19 mouse cellular contexts compared by ENCODE assay signal in the genomic region with DNA sequence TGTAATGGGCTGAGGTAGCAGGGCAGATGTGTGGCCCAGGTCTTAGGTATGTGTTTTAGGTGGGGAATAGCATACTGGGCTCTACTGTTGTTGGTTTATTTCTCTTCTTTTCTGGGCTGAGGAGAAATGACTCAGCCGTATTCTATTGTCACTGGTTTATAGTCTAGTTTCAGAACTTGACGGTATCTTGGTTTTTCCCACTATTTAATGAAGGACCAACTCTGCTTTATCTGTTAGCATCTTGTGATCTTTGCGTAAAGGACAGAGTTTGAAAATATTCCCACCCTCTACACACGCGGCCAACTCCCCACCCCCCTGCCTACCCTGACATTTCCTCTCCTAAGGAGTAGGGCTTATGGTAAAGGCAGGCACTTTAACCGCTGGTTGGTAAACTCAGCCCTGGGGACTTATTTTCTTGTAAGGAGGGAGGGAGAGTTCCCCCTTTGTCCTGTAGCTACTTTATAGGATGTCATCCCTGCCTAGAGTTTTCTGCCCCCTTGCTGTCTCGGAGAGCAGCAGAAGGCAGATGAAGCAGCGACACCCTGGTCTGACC. TPM values are rescaled to one million over a fixed set of nuclear protein-coding genes. Genes with fewer than 3 reads are reported as not detected.
"Had no signal": no experiment of that assay in that cellular context is flagged by ENCODE, and none has a peak within 500 bp of the region (broad histone marks: within the 10 kb centered on the region; RNA-seq: fewer than 3 reads in every experiment).

No protein-coding gene starts in this region.

- DNase-seq: kidney, adult 8-10 months; kidney, postnatal 25 days; lung, adult 18-20 months; lung, postnatal 36 days; right cerebral cortex, postnatal 4 days; spleen, adult 18-20 months; thymus, adult 2 months; thymus, postnatal 4 days had no signal

- H3K36me3 ChIP-seq: limb, embryonic 15.5 days; midbrain, embryonic 15.5 days; neural tube, embryonic 12.5 days; stomach, embryonic 15.5 days had no signal

- H3K9me3 ChIP-seq: limb, embryonic 15.5 days; midbrain, embryonic 15.5 days; neural tube, embryonic 12.5 days; stomach, embryonic 15.5 days had no signal

- H3K4me1 ChIP-seq: limb, embryonic 15.5 days; midbrain, embryonic 15.5 days; neural tube, embryonic 12.5 days; stomach, embryonic 15.5 days had no signal

- H3K4me2 ChIP-seq: limb, embryonic 15.5 days; midbrain, embryonic 11.5 days; midbrain, embryonic 15.5 days; neural tube, embryonic 12.5 days; stomach, embryonic 15.5 days had no signal

- ATAC-seq: midbrain, embryonic 15.5 days had no signal

- H3K9ac ChIP-seq: limb, embryonic 15.5 days; liver, embryonic 14.5 days; midbrain, embryonic 15.5 days; neural tube, embryonic 12.5 days; stomach, embryonic 15.5 days had no signal

- H3K4me3 ChIP-seq: left cerebral cortex, adult 2 months; limb, embryonic 15.5 days; midbrain, embryonic 15.5 days; neural tube, embryonic 12.5 days; stomach, embryonic 15.5 days had no signal

- H3K27ac ChIP-seq: left cerebral cortex, adult 2 months; limb, embryonic 15.5 days; liver, embryonic 14.5 days; midbrain, embryonic 15.5 days; neural tube, embryonic 12.5 days; stomach, embryonic 15.5 days had no signal

- H3K27me3 ChIP-seq: limb, embryonic 15.5 days; midbrain, embryonic 15.5 days; neural tube, embryonic 12.5 days; stomach, embryonic 15.5 days had no signal

RNA-seq across cellular contexts. Expression of a gene that starts 7.7 kb away (rescaled TPM):
- total RNA-seq: left cerebral cortex, adult 2 months; monocyte, adult 5-6 weeks had no signal
- polyA plus RNA-seq: kidney, embryonic 16.5 days; limb, embryonic 11.5 days; limb, embryonic 15.5 days; liver, embryonic 14.5 days; lung, embryonic 16.5 days; midbrain, embryonic 11.5 days; midbrain, embryonic 15.5 days; neural tube, embryonic 12.5 days; stomach, embryonic 15.5 days had no signal
